Mouse (Mus musculus) adrenal gland, postnatal 25 days (tissue): ENCODE results near the gene Tmem265. TPM values are rescaled to one million over a fixed set of nuclear protein-coding genes. Genes with fewer than 3 reads are reported as not detected.

Source experiments
- DNase-seq: peaks from one replicate; pipeline ENCODE4 v3.0.0; 2021; ENCODE audit warnings: mixed read lengths
- total RNA-seq: library from RNA; stranded (reverse); gene quantifications from 2 replicates; pipeline ENCODE4 v1.2.3, GENCODE M21; 2021

The Tmem265 gene
- total RNA-seq, 1 experiment from 2014 or later = not detected

GRCm38 (mm10) chr7:127588901-127589300 lies 27.7 kb downstream of the Tmem265 start:
- DNase-seq = no peak

DNA sequence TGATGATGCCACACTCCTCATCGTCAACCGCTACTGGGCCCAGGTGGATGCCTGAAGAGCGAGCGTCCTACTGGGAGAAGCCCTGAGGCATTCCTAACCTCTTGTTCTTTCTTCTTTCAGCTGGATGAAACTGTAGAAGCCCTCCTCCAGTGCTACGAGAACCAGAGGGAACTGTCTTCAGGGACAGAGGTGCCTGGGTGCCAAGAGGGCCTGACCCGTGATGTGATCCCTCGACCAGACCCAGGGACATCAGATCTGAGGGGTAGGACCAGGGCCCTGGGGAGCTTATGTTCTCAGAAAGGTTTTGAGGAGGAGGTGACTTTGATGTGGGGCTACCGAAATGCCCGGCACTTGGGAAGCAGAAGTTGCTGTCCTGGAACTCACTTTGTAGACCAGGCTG lies 28.4 kb downstream of the Tmem265 start:
- no peak for DNase-seq

- DNase-seq = no peak
These were observed 29.9 kb downstream of the Tmem265 start for GRCm38 (mm10) chr7:127591108-127591507.

GRCm38 (mm10) chr7:127592575-127592974 lies 31.4 kb downstream of the Tmem265 start:
- no peak for DNase-seq

DNA sequence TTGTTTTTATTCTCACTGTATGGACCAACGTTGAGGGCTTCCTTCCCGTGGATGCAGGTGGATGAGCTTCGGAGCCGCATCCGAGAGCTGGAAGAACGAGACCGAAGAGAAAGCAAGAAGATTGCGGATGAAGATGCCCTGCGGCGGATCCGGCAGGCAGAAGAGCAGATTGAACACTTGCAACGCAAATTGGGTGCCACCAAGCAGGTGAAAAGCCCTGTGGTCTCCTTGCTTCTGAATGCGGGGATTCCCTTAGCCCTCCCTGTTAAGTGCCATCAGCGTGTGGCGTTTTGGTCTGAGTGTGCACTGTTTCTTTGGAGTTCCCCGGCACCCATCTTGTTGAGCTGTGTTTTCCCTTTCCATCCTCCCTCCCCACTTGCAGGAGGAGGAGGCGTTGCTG lies 35.6 kb downstream of the Tmem265 start:
- no peak for DNase-seq

DNA sequence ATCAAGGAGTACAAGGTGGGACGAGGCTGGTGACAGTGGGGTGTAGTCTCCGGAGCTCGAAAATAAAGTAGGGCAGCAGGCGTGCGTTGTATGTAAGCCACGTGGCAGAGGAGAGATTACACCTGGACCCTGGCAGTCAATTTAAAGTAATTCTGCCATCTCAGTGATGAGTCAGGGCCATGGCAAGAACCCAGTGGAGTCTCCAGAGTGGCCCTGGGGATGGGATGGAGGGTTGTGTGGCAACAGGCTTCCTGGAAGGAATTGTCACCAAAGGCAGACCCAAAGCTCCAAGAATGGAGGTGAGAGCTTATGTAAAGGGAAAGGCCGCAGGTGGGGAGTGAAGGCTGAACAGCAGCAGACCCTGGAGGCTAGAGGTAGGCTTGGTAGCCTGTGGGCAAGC lies 39.4 kb downstream of the Tmem265 start:
- DNase-seq = no peak

- DNase-seq = no peak
These were observed 40.5 kb downstream of the Tmem265 start for GRCm38 (mm10) chr7:127601735-127602134.

DNA sequence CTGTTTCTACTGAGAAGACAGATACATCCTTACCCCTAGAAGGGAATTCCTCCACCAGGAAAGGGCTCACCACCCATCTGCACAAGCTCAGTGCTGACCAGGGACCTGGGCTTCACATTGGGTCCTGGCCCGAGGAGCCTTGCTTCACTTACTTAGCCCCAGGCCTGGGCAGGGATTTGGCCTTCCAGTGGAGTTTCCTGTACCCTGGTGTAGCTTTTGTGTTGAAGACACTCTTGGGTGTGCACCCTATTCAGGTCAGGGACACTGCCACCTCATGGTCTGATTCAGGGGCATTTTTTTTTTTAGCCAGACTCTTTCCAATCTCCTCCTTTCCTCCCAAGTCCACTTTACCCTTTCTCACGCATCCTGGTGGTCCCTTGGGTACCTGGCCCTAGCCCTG lies 41.7 kb downstream of the Tmem265 start:
- no peak for DNase-seq

DNA sequence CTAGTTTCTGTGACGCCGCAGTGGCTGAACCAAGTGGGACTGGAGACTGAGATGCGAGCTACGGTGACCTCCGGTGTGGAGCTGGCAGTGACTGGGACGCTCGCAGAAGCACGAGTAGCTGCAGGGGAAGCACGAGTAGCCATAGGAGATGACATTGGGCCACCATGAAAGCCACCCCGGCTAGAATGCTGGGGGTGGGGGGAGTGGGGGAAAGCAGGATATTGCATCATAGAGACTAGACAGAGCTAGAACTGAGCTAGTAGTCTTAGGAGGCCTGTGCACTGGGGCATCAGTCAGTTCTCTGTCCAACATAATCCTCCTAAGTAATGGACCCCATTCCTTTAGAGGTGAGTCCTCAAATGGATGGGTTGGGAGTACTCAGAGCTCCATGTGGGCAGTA lies 43.1 kb downstream of the Tmem265 start:
- DNase-seq = no peak

DNA sequence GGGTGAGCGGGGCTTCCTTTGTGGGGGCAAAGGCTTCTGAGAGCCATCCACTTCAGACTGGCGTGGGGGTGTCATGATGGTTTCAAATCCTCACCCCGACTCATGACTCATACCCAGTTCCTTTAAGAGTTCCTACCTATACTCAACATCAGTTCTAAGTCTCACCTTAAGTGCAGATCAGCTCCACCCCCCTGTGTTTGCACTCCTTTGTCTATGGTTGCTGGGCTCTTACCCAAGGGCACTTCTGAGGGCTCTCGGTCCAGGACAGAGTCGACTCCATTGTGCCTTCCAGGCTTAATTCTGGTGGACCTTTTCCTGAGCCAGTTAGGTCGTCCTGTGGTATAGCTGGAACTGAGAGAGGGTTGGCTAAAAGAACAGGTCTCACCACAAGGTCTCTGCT lies 46.0 kb downstream of the Tmem265 start:
- DNase-seq = no peak

- DNase-seq = no peak
These were observed 49.8 kb downstream of the Tmem265 start for GRCm38 (mm10) chr7:127611011-127611410.

- DNase-seq = no peak
These were observed 50.4 kb downstream of the Tmem265 start for GRCm38 (mm10) chr7:127611561-127611960.

DNA sequence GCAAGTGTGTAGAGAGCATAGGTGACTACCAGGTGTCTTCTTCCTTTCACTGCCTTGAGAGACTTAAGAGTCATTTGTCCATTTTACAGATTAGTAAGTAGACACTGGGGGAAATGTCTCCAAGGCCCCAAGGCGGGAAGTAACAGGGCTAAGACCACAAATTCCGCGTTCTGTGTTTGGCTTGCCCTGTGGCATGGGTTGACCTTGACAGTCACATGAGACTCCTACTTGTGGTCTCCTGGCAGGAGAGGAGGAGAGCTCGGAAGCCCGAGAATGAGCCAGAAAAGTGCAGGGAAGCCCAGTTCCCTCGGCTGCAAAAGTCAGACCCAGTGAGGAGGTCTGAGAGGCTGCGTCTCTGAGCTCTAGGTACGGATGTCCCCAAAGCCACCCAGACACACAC lies 52.3 kb downstream of the Tmem265 start:
- no peak for DNase-seq

GRCm38 (mm10) chr7:127614091-127614490 lies 52.9 kb downstream of the Tmem265 start:
- DNase-seq = no peak

DNA sequence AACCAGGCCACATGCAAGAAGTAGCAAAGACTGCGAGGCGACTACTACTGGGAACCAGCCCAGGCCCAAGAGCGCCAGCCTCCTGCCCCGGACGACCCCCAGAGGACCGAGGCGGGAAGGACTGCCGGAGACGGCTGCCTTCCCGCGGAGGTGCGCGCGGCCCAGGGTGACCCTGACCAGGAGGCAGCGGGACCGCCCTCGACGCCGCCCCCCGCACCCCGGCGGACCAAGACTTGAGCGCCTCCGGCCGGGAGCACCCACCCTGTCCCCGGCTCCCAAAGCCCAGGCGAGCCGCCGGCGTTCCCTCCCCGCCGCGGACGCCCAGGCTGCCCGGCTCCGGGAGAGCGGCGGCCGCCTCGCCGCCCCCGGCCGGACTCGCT lies 53.3 kb downstream of the Tmem265 start:
- peak; percentile 77 for DNase-seq

- DNase-seq = peak; percentile 68
These were observed 54.0 kb downstream of the Tmem265 start, which contains the start of gene Zfp629 for GRCm38 (mm10) chr7:127614891-127615843. TSS of gene Zfp629 (minus strand) at chr7:127615797.

DNA sequence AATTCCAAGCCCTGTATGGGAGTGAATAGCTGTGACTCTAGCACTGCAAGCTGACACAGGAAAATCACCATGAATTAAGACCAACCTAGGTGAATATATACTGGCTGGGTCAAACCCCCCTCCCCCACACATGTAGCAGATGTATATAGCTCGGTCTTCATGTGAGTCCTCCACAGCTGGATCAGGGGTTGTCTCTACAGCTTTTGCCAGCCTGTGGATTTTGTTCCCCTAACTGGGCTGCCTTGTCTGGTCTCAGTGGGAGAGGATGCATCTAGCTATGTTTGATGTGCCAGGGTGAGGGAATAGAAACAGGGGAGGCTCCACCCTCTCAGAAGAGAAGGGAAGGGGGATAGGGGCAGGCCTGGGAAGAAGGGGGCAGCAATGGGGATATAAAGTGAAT lies 55.1 kb downstream of the Tmem265 start:
- no peak for DNase-seq

Other genes with a start within 250 kb of the Tmem265 start
- 31.4 and 32.8 TPM in 2 replicates for gene Zfp768, start 215.8 kb upstream of the Tmem265 start, total RNA-seq
- gene Zfp747, start 185.3 kb upstream of the Tmem265 start, total RNA-seq = 8.3 and 11.2 TPM in 2 replicates
- gene 9130019O22Rik, start 174.2 kb upstream of the Tmem265 start, total RNA-seq = 5.3 and 5.9 TPM in 2 replicates
- gene E430018J23Rik, start 167.8 kb upstream of the Tmem265 start, total RNA-seq = 9.6 and 10.7 TPM in 2 replicates
- 7.5 and 8.0 TPM in 2 replicates for gene Zfp764, start 154.6 kb upstream of the Tmem265 start, total RNA-seq
- gene Zfp688, start 139.3 kb upstream of the Tmem265 start, total RNA-seq = 13.3 and 23.3 TPM in 2 replicates
- 3.3 and 4.2 TPM in 2 replicates for gene Zfp689, start 112.2 kb upstream of the Tmem265 start, total RNA-seq
- gene Prr14, start 101.8 kb upstream of the Tmem265 start, total RNA-seq = 62.4 and 63.3 TPM in 2 replicates
- gene Fbrs, start 82.2 kb upstream of the Tmem265 start, total RNA-seq = 84.4 and 86.7 TPM in 2 replicates
- gene Srcap, start 49.4 kb upstream of the Tmem265 start, total RNA-seq = 111 and 125 TPM in 2 replicates
- 21.7 and 31.3 TPM in 2 replicates for gene Gm42715, start 41.8 kb upstream of the Tmem265 start, total RNA-seq
- gene Phkg2, start 11.9 kb downstream of the Tmem265 start, total RNA-seq = 52.3 and 55.0 TPM in 2 replicates
- gene Ccdc189, start 27.2 kb downstream of the Tmem265 start, total RNA-seq = 12.7 and 15.4 TPM in 2 replicates
- gene Rnf40, start 27.4 kb downstream of the Tmem265 start, total RNA-seq = 60.6 and 69.6 TPM in 2 replicates
- 25.1 and 25.4 TPM in 2 replicates for gene Zfp629, start 54.4 kb downstream of the Tmem265 start, total RNA-seq
- 64.9 and 114 TPM in 2 replicates for gene Bcl7c, start 147.5 kb downstream of the Tmem265 start, total RNA-seq
- gene Ctf1, start 151.3 kb downstream of the Tmem265 start, total RNA-seq = 2.5 and 2.6 TPM in 2 replicates
- not detected in 2 replicates for gene Ctf2, start 170.8 kb downstream of the Tmem265 start, total RNA-seq
- 18.3 and 18.5 TPM in 2 replicates for gene Fbxl19, start 183.2 kb downstream of the Tmem265 start, total RNA-seq
- gene Orai3, start 208.4 kb downstream of the Tmem265 start, total RNA-seq = 31.5 and 37.2 TPM in 2 replicates
- gene Setd1a, start 215.3 kb downstream of the Tmem265 start, total RNA-seq = 36.9 and 49.8 TPM in 2 replicates
- gene Gm49388, start 224.2 kb downstream of the Tmem265 start, total RNA-seq = 4.4 and 6.9 TPM in 2 replicates
- 49.1 and 66.2 TPM in 2 replicates for gene Hsd3b7, start 239.2 kb downstream of the Tmem265 start, total RNA-seq